Mouse (Mus musculus): ENCODE results near the gene Kcnn4. TPM values are rescaled to one million over a fixed set of nuclear protein-coding genes. Genes with fewer than 3 reads are reported as not detected.

The Kcnn4 gene
- polyA plus RNA-seq, 1 experiment from 2014 or later, result 3.4 TPM

DNA sequence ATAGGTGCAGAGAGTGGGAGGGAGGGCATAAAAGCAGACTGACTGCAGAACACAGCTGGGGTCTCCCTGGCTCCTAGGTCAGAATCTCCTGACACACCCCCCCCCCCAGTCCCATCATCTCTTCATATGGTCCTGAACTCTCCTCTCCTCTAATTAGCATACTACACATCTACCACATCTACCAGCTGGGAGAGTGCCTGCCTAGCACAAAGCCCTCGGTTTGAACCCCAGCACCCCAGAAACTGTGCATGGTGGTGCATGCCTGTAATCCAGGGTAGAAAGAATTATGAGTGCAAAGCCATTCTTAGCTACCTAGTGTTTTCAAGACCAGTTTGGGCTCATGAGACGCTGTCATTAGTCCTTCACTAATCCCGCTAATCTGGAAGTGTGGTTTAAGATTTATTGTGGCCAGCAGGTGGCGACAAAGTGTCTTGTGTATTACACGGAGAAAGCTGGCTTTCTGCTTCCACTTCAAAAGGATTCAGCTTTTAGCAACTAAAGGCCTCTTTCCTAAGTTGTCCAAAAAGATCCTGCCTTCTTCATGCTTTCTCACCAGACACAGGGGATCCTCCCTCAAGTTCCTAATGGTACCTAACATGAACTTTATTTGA, 34.3 kb upstream of the Kcnn4 start:
- DNase-seq (ENCODE audit: low spot score, missing footprints) (peak; percentile 93), ATAC-seq (ENCODE audit: low FRiP score) (peak; percentile 46; the same call in 1 of the 2 replicates)
- Histone ChIP-seq H3K4me3 (ENCODE audit: low read depth, low read length) (no peak overlapping the region), H3K9ac (ENCODE audit: low read length) (no peak overlapping the region), H3K27me3 (ENCODE audit: control insufficient read depth, insufficient read depth, low read length) (peaks cover 2% of the 10 kb centered on the region; the same call in 1 of the 2 replicates), H3K36me3 (ENCODE audit: control insufficient read depth, insufficient read depth, low read length) (no peaks in the 10 kb centered on the region), H3K4me2 (no peak overlapping the region), H3K4me1 (ENCODE audit: control insufficient read depth, insufficient read depth, low read length) (no peaks in the 10 kb centered on the region), H3K9me3 (ENCODE audit: control insufficient read depth, low read length) (no peaks in the 10 kb centered on the region; the same call in 1 of the 2 replicates), H3K27ac (ENCODE audit: low read depth, low read length) (no peak overlapping the region)
- 11% methylated on average over 5 of the region's 5 CpGs for WGBS

DNA sequence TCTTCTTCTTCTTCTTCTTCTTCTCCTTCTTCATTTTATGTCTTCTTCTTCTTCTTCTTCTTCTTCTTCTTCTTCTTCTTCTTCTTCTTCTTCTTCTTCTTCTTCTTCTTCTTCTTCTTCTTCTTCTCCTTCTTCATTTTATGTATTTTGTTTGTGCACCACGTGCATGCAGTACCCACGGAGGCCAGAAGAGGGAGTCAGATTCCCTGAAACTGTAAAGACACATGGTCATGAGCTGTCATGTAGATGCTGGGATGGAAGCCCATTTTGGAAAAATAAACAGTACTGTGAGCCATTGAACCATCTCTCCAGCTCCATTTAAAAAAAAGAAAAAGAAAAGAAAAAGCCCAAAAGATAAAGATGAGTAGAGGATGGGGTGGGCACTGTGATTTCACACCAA, 31.8 kb upstream of the Kcnn4 start:
- H3K36me3 ChIP-seq (ENCODE audit: control insufficient read depth, insufficient read depth, low read length), result no peaks in the 10 kb centered on the region
- no peaks in the 10 kb centered on the region; the same call in 1 of the 2 replicates for H3K9me3 ChIP-seq (ENCODE audit: control insufficient read depth, low read length)
- peaks cover 2% of the 10 kb centered on the region; the same call in 1 of the 2 replicates for H3K27me3 ChIP-seq (ENCODE audit: control insufficient read depth, insufficient read depth, low read length)
- H3K4me2 ChIP-seq, result no peak overlapping the region
- no peak overlapping the region for H3K9ac ChIP-seq (ENCODE audit: low read length)
- ATAC-seq (ENCODE audit: low FRiP score), result no peak
- 39% methylated on average over 2 of the region's 2 CpGs for WGBS
- H3K27ac ChIP-seq (ENCODE audit: low read depth, low read length), result no peak overlapping the region
- no peak for DNase-seq (ENCODE audit: low spot score, missing footprints)
- H3K4me3 ChIP-seq (ENCODE audit: low read depth, low read length), result no peak overlapping the region
- H3K4me1 ChIP-seq (ENCODE audit: control insufficient read depth, insufficient read depth, low read length), result no peaks in the 10 kb centered on the region

DNA sequence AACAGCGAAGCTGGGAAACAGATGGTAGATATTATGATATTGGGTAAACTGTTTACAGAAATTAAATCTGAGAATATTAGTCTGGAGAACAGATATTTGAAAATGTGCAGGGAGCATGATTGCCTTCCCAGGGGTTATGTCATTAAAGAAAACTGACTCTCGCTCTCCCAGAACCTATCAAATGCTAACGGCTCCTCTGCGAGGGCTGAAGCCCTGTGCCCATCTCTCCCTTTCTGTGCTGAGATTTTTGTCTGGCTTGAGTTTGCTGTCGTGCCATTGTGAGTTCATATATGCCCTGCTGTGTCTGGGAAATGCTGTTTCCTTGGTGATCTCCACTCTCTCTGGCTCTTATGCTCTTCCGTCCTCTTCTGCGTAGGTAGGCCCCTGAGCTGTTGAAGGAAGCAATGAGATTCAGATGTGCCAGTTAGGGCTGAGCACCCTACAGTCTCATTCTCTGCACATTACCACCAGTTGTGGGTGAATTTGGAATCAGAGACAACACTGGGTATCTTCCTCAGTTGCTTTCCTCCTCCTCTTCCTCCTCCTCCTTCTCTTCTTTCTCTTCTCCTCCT, 26.3 kb upstream of the Kcnn4 start:
- no peak overlapping the region for H3K4me3 ChIP-seq (ENCODE audit: low read depth, low read length)
- no peaks in the 10 kb centered on the region; the same call in 1 of the 2 replicates for H3K9me3 ChIP-seq (ENCODE audit: control insufficient read depth, low read length)
- ATAC-seq (ENCODE audit: low FRiP score) (no peak), DNase-seq (ENCODE audit: low spot score, missing footprints) (no peak)
- H3K27me3 ChIP-seq (ENCODE audit: control insufficient read depth, insufficient read depth, low read length), result no peaks in the 10 kb centered on the region
- no peak overlapping the region for H3K9ac ChIP-seq (ENCODE audit: low read length)
- no peaks in the 10 kb centered on the region for H3K36me3 ChIP-seq (ENCODE audit: control insufficient read depth, insufficient read depth, low read length)
- WGBS, result 74% methylated on average over 7 of the region's 7 CpGs
- H3K27ac ChIP-seq (ENCODE audit: low read depth, low read length), result no peak overlapping the region
- H3K4me2 ChIP-seq, result no peak overlapping the region
- no peaks in the 10 kb centered on the region for H3K4me1 ChIP-seq (ENCODE audit: control insufficient read depth, insufficient read depth, low read length)

DNA sequence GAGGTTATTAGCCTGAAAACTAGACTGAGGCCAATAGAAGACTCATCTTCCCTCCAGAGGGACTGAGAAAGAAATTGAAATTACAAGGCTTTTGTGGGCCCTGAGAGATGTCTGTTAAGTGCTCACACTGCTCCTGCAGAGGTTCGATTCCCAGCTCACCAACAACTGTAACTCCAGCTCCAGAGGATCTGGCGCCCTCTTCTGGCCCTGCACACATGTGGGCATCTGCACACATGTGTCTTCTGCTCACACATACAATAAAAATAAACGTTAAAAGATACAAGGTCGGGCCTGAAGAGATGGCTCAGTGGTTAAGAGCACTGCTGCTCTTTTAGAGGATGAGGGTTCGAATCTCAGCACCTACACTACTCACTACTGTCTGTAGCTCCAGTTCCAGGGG, 23.6 kb upstream of the Kcnn4 start:
- no peak overlapping the region for H3K4me3 ChIP-seq (ENCODE audit: low read depth, low read length)
- DNase-seq (ENCODE audit: low spot score, missing footprints) (no peak), ATAC-seq (ENCODE audit: low FRiP score) (no peak)
- H3K9me3 ChIP-seq (ENCODE audit: control insufficient read depth, low read length), result no peaks in the 10 kb centered on the region
- no peak overlapping the region for H3K27ac ChIP-seq (ENCODE audit: low read depth, low read length)
- no peak overlapping the region for H3K9ac ChIP-seq (ENCODE audit: low read length)
- H3K4me1 ChIP-seq (ENCODE audit: control insufficient read depth, insufficient read depth, low read length), result no peaks in the 10 kb centered on the region
- H3K27me3 ChIP-seq (ENCODE audit: control insufficient read depth, insufficient read depth, low read length), result no peaks in the 10 kb centered on the region
- WGBS, result 67% methylated on average over 5 of the region's 5 CpGs
- no peak overlapping the region for H3K4me2 ChIP-seq
- no peaks in the 10 kb centered on the region for H3K36me3 ChIP-seq (ENCODE audit: control insufficient read depth, insufficient read depth, low read length)

DNA sequence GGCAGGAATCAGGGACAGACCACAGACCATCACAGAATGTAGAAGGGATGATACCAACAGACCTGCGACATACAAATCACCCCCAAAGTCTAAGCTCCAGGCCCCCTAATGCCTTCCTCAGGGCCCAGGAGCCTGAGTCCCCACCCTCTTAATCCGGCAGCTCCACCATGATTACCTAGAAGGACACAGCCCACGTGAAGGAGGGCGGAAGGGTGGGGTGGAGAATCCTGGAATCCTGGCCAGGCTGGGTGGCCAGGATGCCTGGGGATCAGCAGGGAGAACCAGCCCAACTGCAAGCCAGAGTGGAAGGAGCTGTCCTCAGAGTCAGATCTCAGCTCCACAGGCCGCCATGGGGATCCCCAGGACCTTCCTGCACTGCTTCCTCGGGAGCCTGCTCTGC, 21.2 kb upstream of the Kcnn4 start, which contains the start of gene Lypd5:
TSS of gene Lypd5 (plus strand) at position 301 of the 400 bp plus-strand sequence.
- 41% methylated on average over 6 of the region's 6 CpGs for WGBS
- Histone ChIP-seq H3K27ac (ENCODE audit: low read depth, low read length) (no peak within 1 kb of the TSS), H3K36me3 (ENCODE audit: control insufficient read depth, insufficient read depth, low read length) (no peaks in the 10 kb centered on the region), H3K9me3 (ENCODE audit: control insufficient read depth, low read length) (no peaks in the 10 kb centered on the region), H3K4me1 (ENCODE audit: control insufficient read depth, insufficient read depth, low read length) (no peaks in the 10 kb centered on the region), H3K4me3 (ENCODE audit: low read depth, low read length) (no peak within 1 kb of the TSS), H3K27me3 (ENCODE audit: control insufficient read depth, insufficient read depth, low read length) (no peaks in the 10 kb centered on the region), H3K9ac (ENCODE audit: low read length) (no peak within 1 kb of the TSS), H3K4me2 (no peak within 1 kb of the TSS)
- ATAC-seq (ENCODE audit: low FRiP score), result no peak
- DNase-seq (ENCODE audit: low spot score, missing footprints), result no peak

DNA sequence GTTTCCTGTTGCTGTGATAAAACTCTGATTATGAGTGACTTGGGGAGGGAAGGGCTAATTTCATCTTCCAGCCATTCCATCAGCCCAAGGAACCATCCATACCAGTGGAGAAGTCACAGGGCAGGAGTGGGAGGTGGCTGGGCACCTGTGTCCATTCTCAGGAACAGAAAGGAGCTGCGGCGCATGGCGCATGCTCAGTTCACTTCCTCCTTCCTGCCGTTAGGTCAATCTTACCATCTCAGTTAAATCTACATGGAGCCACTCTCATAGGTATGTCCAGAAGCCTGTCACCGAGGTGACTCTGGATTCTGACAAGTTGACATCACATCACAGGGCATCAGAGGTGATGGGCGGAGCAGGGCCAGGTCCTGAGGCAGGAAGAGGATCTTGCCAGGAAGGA, 14.4 kb upstream of the Kcnn4 start:
- WGBS, result 86% methylated on average over 6 of the region's 6 CpGs
- H3K4me1 ChIP-seq (ENCODE audit: control insufficient read depth, insufficient read depth, low read length), result no peaks in the 10 kb centered on the region
- DNase-seq (ENCODE audit: low spot score, missing footprints) (no peak), ATAC-seq (ENCODE audit: low FRiP score) (no peak)
- no peaks in the 10 kb centered on the region for H3K27me3 ChIP-seq (ENCODE audit: control insufficient read depth, insufficient read depth, low read length)
- no peak overlapping the region for H3K27ac ChIP-seq (ENCODE audit: low read depth, low read length)
- no peaks in the 10 kb centered on the region for H3K36me3 ChIP-seq (ENCODE audit: control insufficient read depth, insufficient read depth, low read length)
- no peak overlapping the region for H3K4me2 ChIP-seq
- no peaks in the 10 kb centered on the region for H3K9me3 ChIP-seq (ENCODE audit: control insufficient read depth, low read length)
- no peak overlapping the region for H3K4me3 ChIP-seq (ENCODE audit: low read depth, low read length)
- H3K9ac ChIP-seq (ENCODE audit: low read length), result no peak overlapping the region

DNA sequence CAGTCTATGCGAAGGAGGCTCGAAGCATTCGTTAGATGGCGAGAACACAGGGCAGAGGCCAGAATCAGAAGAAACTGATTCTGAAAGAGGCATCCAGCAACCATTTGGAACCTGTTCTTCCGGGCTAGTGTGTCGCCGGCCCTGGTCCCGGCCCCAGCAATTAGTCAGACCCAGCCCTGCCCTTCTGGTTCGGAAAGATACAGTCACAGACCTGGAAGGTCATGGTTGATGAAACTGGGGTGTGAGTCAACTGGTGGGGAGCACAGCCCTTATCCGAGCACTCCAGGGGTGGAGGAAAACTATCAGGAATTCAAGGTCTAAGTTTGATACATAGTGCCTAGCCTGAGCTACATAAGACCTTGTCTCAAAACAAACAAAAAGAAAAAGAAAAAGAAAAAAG, 14.0 kb upstream of the Kcnn4 start:
- Histone ChIP-seq H3K27me3 (ENCODE audit: control insufficient read depth, insufficient read depth, low read length) (no peaks in the 10 kb centered on the region), H3K4me2 (no peak overlapping the region), H3K27ac (ENCODE audit: low read depth, low read length) (no peak overlapping the region), H3K9me3 (ENCODE audit: control insufficient read depth, low read length) (peaks cover 1% of the 10 kb centered on the region; the same call in 1 of the 2 replicates), H3K36me3 (ENCODE audit: control insufficient read depth, insufficient read depth, low read length) (no peaks in the 10 kb centered on the region), H3K9ac (ENCODE audit: low read length) (no peak overlapping the region), H3K4me3 (ENCODE audit: low read depth, low read length) (no peak overlapping the region), H3K4me1 (ENCODE audit: control insufficient read depth, insufficient read depth, low read length) (no peaks in the 10 kb centered on the region)
- ATAC-seq (ENCODE audit: low FRiP score) (no peak), DNase-seq (ENCODE audit: low spot score, missing footprints) (peak; percentile 75)
- WGBS, result 83% methylated on average over 10 of the region's 10 CpGs

DNA sequence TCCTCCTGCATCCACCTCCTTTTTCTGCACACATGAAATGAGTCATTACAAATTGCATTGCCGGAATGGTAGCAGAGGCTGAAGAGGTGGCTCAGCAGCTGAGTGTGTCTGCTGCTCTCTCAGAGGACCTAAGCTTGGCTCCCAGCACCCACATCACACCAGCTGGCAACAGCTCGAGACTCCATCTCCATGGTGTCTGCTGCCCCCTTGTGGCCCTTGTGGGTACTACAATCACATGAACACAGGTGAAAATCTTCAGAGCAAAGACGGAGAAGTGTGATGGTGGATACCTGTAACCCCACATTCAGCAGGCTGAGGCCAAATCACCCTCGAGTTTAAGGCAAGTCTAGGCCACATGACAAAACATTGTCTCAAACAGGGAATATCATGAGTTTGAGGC, 12.2 kb upstream of the Kcnn4 start:
- no peak for ATAC-seq (ENCODE audit: low FRiP score)
- WGBS, result 52% methylated on average over 4 of the region's 4 CpGs

DNA sequence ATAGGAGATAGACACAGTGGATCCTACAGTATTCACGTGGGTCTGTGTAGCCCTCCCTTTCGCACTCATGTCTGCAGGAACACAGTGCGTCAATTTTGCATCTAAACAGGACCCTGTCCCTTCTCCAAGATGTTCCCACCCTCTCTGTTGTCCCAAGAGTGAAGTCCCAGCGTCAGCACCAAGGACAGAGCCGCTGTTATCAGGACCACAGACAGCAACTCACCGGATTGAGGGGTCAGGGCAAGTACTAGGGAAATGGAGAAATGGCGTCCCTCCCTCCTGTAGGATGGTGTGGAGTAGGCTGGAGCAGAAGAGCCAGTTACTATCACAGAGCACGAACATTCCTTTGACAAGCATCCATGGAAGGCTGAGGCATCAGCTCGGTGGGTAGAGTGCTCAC, 10.8 kb upstream of the Kcnn4 start:
- 30% methylated on average over 9 of the region's 9 CpGs for WGBS
- H3K27ac ChIP-seq (ENCODE audit: low read depth, low read length), result no peak overlapping the region
- no peak overlapping the region for H3K9ac ChIP-seq (ENCODE audit: low read length)
- H3K4me2 ChIP-seq, result no peak overlapping the region
- no peak overlapping the region for H3K4me3 ChIP-seq (ENCODE audit: low read depth, low read length)
- peaks cover 3% of the 10 kb centered on the region; the same call in 1 of the 2 replicates for H3K9me3 ChIP-seq (ENCODE audit: control insufficient read depth, low read length)
- no peak for ATAC-seq (ENCODE audit: low FRiP score)
- peak; percentile 89 for DNase-seq (ENCODE audit: low spot score, missing footprints)
- no peaks in the 10 kb centered on the region for H3K4me1 ChIP-seq (ENCODE audit: control insufficient read depth, insufficient read depth, low read length)
- no peaks in the 10 kb centered on the region for H3K36me3 ChIP-seq (ENCODE audit: control insufficient read depth, insufficient read depth, low read length)
- H3K27me3 ChIP-seq (ENCODE audit: control insufficient read depth, insufficient read depth, low read length), result no peaks in the 10 kb centered on the region

More for the DNA sequence above, 12.2 kb upstream of the Kcnn4 start:
- Histone ChIP-seq H3K4me2 (no peak overlapping the region), H3K36me3 (ENCODE audit: control insufficient read depth, insufficient read depth, low read length) (no peaks in the 10 kb centered on the region), H3K9ac (ENCODE audit: low read length) (no peak overlapping the region), H3K4me3 (ENCODE audit: low read depth, low read length) (no peak overlapping the region), H3K27ac (ENCODE audit: low read depth, low read length) (no peak overlapping the region), H3K4me1 (ENCODE audit: control insufficient read depth, insufficient read depth, low read length) (no peaks in the 10 kb centered on the region), H3K27me3 (ENCODE audit: control insufficient read depth, insufficient read depth, low read length) (no peaks in the 10 kb centered on the region), H3K9me3 (ENCODE audit: control insufficient read depth, low read length) (peaks cover 3% of the 10 kb centered on the region; the same call in 1 of the 2 replicates)
- no peak for DNase-seq (ENCODE audit: low spot score, missing footprints)

Measured in midbrain, embryonic 11.5 days (tissue).